Mouse (Mus musculus): ENCODE measurements around the gene Gm9821.

Gene Gm9821

GRCm38 (mm10) chr2:91945483-91945882, at the start of gene Gm9821:
Gm9821 (plus strand) TSS chr2:91945703.
- DNase-seq (ENCODE audit: low read depth, low spot score): no peak

DNA sequence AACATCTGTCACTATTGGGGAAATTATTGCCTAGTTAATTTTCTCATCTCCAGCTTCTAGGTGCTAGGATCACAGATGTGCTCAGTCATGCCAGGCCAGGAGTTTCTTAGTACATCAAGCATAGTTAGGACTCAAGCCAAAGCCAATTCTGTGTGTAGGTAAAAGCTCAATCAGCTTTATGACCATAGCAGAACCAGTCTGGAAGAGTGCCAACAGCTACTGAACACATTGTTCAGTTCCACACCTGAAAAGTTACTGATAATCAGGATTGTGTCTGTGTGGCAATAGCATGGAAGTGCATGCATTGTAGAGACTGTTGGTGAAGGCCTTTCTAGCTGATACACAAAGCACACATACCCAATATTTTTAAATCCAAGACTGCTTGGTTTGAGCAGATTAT, 47.5 kb upstream of the Gm9821 start:
- DNase-seq (ENCODE audit: low read depth, low spot score): no peak

- no peak for DNase-seq (ENCODE audit: low read depth, low spot score)
Measured at GRCm38 (mm10) chr2:91899141-91899540, 46.4 kb upstream of the Gm9821 start.

GRCm38 (mm10) chr2:91900431-91900830, 45.1 kb upstream of the Gm9821 start:
- no peak for DNase-seq (ENCODE audit: low read depth, low spot score)

DNA sequence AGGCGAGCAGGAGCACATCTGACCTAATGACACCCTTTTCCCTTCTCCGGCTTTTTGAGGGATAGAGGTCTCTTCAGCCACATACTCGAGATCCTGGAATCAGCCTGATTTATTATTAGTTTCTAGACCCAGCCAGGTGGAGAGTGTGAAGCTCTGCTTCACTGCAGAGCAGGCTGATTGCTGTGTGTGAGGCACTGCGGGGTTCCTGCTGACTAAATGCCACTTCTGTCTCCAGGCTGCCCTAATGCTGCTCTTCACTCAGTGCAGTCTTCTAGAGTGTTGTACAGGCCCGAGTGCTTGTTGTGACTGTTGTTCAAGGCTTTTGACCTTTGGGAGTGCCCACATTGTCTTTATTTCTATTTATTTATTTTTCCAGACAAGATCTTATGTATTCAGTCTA, 43.2 kb upstream of the Gm9821 start:
- no peak for DNase-seq (ENCODE audit: low read depth, low spot score)

GRCm38 (mm10) chr2:91903171-91903925, 42.2 kb upstream of the Gm9821 start:
- no peak for DNase-seq (ENCODE audit: low read depth, low spot score)

DNA sequence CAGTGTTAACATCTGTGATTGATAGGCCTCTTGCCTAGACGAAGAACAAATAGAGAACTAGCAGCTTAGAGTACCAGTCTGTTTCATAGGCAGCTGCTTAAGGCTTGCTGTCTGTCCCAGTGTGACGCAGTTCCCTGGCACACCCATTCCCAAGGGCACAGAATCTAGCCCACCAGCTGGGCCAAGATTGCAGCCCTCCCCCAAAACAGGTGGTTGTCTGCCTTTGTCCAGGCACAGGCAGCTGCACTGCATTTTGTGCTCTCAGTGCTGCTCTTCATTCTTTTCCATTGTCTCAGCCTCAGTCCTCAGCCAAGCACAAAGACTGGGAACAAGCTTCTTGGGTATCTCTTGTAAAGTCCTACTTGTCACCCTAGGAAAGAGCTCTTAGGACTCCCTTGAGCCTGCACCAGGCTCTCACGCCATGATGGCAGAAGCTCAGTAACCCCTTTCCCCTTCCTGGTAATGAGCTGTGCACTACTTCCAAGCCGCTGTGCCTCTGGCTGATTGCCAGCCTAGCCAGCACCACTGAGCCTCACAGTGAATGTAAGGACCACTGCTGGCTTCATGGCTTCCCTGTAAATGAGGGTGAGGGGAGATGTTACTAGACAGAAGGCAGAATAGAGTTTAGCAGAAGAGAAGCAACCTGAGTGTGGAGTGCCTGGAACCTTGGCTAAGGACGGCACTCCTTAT, 40.7 kb upstream of the Gm9821 start:
- no peak for DNase-seq (ENCODE audit: low read depth, low spot score)

GRCm38 (mm10) chr2:91906141-91906540, 39.4 kb upstream of the Gm9821 start:
- DNase-seq (ENCODE audit: low read depth, low spot score): no peak

DNA sequence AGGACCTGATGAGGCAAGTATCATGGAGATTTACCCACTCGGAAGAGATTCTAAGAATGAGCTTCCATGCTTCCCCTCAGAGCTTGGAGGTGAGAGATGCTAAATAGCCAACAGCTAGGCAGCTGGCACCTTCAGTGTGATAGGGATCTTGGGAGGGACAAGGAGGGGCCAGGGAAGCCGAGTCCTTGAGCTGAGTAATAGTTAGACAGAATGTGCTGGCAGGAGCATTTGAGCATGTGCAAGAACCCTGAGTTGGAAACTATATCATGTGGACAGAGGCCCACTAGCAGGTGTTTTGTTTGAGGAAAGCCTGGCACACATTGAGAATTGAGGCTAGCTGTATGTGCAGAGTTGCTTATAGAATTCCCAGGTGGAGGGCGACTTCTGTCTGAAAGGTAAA, 32.9 kb upstream of the Gm9821 start:
- no peak for DNase-seq (ENCODE audit: low read depth, low spot score)

DNA sequence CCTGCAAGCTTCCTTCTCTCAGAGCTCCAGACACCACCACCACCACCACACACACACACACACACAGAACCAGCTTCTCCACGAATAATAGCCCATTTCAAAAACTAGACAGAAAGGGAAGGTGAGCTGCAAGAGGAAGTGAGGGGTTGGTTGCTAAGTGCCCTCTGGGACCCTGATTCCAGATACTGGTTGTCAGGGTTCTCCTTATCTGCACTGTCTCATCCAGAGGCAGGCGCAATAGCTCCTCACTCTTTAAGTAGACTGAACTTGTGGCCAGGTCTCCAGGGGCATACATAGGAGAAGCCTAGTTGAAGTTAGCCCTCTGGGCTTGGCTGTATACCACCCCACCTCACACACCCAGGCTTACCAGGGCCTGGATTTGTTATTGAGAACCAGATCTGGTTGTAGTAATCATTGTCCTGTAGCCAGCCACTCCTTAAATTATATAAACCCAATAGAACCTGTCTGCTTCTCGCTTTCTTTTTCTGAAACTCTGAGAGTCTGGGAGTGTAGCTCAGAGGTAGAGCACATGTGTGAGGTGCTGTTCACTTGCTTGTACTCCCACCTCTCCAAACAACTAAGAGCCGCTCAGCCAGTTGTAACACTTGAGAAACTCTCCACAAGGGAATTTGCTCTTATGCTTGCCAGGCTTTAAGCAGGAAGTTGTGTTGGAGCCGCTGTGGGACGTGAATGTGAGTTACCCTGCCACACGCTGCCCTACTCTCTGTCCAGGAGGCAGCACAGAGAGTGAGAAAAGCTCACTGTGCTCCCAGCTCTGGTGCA, 32.0 kb upstream of the Gm9821 start:
- DNase-seq (ENCODE audit: low read depth, low spot score): no peak

DNA sequence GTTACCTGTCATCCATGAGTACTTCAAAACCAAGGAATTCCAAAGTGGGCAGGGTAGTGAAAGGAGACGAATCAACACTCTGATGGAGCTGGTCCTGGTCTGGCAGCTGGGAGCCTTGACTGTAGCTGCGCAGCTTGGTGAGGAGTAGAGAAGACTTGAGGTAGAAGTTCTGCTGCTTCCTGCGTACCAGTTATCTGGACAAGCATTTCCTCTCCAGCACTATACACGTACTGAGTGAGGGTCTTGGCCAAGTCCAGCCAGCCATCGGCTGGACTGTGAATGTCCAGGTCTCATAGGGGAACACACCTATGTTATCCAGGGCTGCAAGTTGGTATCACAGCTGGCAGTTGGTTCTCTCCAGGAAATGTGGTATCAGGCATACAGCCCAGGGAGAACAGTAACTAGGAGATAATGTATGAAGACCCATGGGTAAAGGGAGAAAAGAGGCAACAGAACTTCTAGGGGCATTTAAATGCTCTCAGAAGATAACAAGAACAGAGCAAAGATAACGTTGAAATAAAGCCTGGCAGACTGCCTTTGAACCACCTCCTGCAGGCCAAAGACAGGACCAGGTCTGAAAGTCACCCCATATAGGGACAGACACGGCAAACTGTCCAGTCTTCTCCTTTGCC, 29.0 kb upstream of the Gm9821 start:
- DNase-seq (ENCODE audit: low read depth, low spot score): no peak

- no peak for DNase-seq (ENCODE audit: low read depth, low spot score)
Measured at GRCm38 (mm10) chr2:91917096-91917495, 28.4 kb upstream of the Gm9821 start.

- DNase-seq (ENCODE audit: low read depth, low spot score): no peak
Measured at GRCm38 (mm10) chr2:91920130-91920529, 25.4 kb upstream of the Gm9821 start.

GRCm38 (mm10) chr2:91921181-91921789, 24.2 kb upstream of the Gm9821 start:
- peak; percentile 55 for DNase-seq (ENCODE audit: low read depth, low spot score)

DNA sequence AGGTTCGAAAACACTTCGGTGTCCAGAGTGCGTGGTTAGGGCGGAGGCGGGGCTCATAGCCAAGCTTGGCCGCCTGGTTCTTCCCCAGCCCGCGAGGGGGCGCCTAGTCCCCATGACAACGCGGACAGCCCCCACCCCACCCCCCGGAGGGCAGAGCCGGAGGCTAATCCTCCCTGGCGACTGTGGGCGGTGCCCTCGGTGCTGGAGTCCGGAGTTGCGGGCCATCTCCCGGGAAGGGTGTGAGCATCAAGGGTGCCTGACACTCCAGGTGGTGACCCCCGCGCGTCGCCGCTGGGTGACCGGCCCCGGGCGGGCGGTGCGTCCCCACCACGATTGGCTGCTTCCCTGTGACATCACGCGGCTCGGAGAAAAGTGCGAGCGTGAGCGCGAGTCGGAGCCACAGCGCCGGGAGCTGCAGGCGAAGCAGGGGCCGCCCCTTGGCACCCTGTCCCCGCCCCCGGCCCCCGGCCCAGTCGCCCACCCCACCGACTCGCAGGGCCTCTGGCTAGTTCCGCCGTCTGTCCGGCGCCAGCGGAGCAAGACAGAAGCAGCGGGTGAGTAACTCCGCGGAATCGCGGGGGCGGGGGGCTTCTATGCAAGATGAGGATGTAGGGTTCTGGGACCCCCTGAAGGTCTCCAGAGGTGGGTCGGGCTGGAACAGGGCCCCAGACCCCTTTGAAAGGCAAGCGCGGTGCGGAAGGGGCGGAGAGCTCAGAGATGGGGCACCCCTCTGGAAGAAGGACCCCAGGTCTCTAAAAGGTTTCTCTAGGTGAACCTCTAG, 23.5 kb upstream of the Gm9821 start:
- peak; percentile 78 for DNase-seq (ENCODE audit: low read depth, low spot score)

DNA sequence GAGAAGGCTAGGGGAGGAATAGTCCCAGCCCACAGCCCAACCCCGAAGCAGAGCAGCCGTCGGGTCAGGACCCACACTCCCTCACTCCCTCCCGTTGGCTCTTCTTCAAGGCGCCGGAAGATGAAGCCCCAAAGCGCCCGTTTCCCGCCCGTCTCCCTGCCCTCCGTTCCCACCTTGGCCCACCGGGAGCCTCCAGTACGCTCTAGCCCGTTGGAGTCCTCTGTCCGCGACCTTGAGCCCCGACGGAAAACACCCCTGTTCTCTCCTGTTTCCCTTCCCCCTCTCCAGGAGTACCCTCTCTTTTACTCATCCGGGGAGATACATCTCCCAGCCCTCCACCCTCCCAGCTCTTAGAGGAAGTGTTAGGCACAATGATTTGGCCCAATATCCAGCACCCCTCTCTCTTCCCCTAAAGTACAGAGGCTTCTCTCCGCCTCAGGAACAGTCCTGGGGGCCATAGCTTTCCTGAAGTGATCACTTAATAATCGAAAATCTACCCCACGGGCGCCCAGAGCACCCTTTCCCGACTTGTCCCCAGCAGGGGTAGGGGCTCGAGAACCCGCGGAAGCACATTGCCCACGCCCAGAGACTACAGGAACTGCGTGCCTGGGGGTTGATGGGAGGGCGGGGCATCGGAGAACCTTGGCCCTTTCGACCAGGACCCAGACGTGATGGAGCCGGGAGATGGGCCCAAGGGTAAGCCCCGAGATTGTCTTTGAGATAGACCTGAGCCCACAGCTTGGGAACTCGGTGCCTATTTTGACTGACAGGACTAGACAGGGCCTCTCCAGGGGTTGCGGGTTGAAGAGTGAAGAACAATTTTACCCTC, 22.7 kb upstream of the Gm9821 start:
- peak; percentile 69 for DNase-seq (ENCODE audit: low read depth, low spot score)

DNA sequence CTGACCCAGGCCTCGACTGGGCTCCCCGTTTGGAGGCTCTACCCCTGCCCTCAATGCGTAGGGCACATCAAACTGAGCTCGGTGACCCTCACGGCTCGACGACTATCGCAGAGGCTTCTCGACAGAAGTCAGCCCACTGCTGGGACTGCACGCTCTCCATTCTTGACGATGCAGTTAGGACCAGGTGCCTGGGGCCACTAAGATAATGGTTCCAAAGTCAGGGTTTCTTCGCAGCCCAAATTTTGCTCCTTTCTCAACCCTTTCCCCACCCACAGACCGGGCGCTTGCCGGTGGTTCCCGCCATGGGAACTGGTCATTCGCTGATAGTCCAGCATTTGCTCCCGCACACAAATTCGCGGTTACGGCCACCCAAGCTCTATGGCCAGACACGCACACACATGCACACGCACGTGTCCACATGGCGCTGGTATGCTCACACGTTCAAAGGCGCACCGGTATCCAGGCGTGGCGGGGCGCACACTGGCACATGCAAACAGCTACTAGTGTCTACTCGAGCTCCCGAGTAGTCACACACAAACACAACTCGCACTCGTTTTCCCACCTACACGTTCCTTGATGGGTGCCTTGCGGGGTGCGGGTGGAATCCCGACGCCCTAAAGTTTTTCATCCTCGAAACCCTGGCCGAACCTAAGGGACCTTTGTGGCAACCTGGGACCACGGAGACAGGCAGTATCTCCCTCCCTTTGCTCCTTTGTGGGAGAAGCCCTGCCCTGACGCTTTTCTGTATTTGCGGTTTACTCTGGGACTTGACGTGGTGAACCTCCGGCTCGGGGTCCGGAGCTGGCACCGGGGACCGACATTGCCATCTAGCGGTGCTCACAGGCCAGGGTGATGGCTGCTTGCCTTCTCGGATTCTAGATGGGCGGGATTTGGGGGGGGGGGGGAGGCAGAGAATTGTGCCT, 21.8 kb upstream of the Gm9821 start:
- peak; percentile 86 for DNase-seq (ENCODE audit: low read depth, low spot score)

DNA sequence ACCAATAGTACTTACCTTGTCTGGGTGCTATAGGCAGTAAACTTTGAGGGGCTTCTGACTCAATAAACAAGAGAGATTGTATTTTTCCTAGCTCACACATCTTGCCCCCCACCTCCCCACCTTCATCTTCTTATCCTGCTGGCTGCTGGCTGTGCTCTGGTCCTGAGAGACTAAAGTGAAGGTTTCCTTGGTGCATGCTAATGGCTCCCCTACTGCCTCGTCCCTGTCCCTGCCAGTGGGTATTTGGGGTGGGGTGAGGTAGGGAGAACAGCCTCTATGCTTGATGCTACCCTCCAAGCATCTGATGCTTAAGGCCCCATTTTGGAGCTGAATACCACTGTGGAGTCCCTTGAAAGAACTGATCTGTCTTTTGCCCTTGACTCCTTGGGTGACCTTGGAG, 20.8 kb upstream of the Gm9821 start:
- DNase-seq (ENCODE audit: low read depth, low spot score): no peak

- no peak for DNase-seq (ENCODE audit: low read depth, low spot score)
Measured at GRCm38 (mm10) chr2:91925442-91925841, 20.1 kb upstream of the Gm9821 start.
